Mouse (Mus musculus): ENCODE results near the gene Treml4.

DNA sequence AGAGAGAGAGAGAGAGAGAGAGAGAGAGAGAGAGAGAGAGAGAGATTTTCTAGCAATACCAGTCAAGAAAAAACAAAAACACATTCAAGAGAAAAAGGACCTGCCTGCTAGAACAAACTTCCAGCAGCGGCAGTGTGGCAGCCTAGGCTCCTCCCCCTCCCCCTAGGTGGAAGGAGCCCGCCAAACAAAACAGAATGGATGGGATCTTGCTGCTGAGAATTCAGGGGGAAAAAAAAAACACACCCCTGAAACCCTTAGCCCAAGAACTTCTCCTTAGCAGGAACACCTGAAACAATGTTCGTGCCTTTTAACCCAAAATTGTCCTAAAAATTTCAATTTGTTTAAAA lies 17.6 kb downstream of the Treml4 start:
- TF ChIP-seq CEBPB (IDR thresholded peaks at IDR 0.05; ENCODE audit: low read depth) (no peak), CTCF (IDR thresholded peaks at IDR 0.05; ENCODE audit: control insufficient read depth, insufficient read depth, insufficient read length) (no peak), USF1 (IDR thresholded peaks at IDR 0.05; ENCODE audit: low read depth) (no peak), MAX (IDR thresholded peaks at IDR 0.05) (no peak)
